Mouse (Mus musculus): ENCODE measurements around the gene Epgn.

Epgn gene

DNA sequence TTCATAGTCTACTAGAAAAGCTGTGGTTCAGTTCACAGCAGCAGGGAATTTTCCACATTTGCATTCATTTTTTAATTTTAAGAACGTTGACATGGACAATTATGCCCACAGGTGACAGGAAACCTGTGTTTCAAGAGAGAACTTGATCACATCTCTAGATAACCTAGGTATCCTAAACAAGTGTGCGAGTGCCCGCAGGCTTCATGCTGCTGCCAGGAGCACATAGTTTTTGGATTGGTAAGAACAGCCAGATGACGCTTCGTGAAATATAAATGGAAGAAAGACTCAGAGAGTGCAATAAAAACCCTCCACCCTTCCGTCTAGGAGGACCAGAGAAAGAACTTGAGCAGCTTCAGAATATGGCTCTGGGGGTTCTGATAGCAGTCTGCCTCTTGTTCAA lies at the start of gene Epgn:
Gene Epgn (plus strand): TSS at position 301 of the 400 bp plus-strand sequence.
- no peak for DNase-seq

DNA sequence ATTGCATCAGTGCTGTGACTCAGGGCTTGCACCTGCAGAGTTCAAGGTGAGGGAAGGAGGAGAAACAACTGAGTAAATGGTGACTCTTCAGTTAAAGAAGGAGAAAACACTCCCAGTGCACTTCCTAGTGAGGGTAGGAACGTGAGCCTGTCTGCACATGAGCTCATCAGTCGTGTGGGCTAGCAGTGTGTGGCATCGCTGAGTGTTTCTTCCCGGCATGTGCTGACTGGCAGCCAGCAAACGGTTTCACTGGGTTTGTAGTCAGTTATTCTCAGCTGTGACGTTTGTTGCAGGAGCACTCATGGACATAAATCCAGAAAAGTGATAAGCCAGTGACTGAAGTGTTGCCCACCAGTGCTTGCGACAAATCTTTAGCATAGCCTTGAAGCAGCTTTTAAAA lies 47.0 kb upstream of the Epgn start:
- peak in 1 of 2 experiments; percentile 2 for DNase-seq

DNA sequence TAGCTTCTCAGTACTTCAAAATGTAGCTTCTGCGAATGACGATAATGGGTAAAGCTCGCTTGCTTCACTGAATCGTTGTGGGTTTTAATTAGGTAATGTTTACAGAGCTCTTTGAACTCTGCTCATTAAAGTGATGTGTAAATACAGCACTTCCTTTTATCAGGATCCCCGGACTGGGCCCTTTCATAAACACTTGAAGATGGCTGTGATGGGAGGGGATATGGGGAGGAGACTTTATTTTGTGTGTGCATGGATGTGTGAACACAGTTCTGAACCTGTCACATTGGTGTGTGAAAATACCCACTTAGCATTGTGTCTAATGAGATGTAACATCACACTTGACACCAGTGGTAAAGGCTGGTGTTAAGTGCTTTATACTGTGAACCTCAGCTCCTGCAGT lies 39.7 kb upstream of the Epgn start:
- DNase-seq = no peak

DNA sequence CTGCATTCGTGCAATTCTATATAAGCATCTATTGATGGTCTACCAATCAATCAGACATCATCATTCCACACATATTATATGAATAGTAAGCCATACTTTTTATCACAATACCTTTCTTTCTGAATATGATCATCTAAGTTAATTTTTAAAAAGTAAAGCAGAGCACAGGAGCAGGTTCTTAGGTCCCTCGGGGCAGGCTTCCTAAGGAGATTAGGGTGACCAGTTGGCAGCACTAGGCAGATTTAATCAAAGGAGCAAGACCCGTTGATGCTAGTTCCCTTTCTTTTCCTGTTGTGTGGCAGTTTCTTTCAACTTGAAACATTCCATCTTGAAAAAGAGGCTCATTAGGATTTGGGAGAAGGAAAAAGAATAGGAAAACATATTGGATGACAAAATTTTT lies 39.1 kb upstream of the Epgn start:
- DNase-seq = no peak

DNA sequence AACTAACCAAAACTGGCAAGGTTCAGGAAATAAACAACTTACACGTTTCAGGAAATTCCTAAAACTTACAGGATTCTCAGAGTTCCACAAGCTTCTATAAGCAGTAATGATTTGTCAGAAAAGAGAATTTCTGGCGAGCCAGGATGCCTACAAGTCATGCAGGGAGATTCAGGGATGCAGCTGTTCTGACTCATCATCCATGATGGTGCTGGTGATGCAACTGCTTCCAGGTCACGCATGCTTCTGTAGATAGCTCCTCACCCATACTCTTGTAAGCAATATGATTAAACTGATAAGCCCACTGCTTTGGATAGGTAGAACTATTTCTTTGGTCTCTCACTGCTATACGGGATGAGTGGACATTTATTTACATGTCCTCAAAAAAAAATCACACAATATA lies 38.7 kb upstream of the Epgn start:
- no peak for DNase-seq

DNA sequence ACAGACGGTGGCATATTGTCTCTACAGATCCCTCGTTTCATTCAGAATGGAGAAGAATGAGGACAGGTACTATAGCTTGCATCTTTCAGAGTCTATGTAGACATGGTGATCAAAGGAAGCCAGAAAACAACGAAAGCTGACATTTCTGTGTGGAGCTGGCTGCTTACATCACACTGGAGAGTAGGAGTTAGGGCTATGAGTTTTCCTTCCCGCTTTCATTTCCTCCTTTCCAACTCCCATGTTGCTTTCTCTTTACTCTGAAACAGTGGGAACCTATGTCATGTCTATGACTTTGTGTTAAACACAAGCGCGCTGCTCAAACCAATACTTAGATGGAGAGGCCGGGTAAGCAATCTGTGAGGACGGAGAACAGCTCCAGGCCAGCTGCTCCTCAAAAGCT lies 27.3 kb upstream of the Epgn start:
- no peak for DNase-seq

DNA sequence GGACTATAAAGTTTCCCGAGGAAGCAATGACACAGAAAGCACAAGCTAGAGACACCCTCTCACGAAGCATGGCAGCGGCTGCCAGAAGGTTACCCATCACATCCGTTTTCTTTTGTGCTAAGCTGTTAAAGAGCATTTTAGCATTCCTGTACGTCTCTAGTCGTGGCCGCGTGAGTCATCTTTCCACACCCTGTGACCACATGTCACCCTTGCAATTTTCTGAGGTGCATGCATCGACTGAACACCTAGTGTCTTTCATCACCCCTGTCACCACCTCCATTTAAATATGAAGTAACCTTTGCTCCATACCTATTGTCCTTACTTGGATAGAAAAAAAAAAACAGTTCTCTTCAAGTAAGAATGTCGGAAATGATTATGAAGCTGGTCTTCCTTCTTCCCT lies 12.0 kb upstream of the Epgn start:
- no peak for DNase-seq

DNA sequence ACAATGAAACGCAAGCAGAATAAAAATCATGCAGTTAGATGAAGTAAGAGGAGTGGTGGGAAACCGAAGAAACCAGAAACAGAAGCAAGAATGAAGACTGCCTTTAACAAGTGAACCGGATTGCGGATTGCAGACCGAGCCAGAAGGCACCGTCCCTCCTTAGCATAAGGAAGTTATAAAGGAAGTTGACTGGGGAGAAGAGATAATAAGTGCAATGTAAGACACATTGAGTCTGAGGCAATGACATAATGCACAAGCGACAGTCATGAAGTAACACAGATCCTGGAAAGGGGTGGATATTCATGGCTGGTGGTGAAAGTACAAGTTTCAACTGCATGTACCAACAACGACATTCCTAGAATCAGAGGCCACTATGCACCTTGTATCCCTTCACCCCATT lies 4.2 kb upstream of the Epgn start:
- DNase-seq = no peak

DNA sequence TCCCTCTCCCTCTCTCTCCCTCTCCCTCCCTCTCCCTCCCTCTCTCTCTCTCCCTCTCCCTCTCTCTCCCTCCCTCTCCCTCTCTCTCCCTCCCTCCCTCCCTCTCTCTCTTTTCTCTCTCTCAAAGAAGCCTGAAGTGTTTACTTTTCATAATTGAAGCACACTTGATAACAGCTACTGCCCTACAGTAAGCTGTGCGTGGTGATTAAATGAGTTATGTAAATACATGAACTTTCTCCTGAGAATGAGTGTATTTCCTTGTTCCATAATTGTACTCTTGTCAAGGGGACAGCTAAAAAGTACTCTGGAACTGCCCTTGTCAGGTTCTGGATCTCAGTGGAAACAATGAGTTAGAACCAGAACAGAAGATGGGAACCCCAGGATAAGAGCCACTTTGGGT lies 576 bp downstream of the Epgn start:
- no peak for DNase-seq

DNA sequence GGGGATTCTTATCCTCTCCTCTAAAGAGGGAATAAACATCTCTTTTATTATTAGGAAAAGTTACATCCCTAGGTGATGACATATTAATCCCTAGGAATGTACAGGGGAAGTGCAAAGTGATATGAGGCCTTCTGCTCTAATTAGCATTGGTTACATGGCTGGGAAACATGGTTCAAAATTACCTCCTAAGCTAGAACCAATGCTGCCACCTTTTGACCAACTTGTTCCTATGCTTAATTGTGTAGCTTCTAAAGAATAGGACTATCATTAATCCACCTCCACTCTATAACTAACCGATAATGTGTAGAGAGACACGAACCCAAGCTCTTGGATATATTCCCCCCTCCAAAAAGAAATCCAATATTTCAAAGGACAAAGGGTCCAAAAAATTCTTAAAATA lies 3.4 kb downstream of the Epgn start:
- DNase-seq = no peak

DNA sequence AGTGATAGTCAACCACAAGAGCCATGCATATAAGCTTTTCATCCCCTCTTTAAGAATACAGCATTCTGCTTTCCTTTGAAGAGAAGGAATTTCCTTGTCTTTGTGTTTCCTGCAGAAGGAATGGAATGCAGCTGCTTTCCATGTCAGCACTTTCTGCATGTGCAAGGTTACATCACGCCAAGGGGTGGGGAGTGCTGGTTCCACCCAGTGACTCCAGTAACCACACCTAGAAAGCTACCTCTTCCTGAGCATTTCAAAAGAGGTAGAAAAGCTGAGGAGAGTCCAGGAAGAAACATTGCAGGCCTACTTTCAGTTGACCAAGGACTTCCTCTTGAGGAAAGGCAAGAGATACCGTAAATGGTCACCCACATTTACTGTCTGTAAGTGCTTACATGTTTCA lies 8.1 kb downstream of the Epgn start:
- no peak for DNase-seq

DNA sequence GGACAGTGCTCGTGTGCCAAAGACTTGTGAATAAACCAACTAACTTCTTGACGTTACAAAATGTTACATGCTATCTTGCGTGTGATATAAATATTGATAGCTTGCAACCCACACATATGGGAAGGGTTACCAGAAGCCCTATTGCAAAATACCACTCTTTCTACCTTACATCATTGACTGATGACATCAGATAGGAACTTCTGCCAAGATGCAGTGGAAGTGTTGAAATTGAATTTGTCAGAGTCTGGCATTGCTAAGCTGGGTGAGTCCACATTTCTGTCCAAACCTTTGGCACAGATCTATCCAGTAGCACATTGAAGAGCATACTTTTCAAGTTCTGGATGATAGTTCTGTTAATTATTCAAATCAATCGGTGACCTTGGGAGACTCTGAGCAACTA lies 9.4 kb downstream of the Epgn start:
- no peak for DNase-seq

DNA sequence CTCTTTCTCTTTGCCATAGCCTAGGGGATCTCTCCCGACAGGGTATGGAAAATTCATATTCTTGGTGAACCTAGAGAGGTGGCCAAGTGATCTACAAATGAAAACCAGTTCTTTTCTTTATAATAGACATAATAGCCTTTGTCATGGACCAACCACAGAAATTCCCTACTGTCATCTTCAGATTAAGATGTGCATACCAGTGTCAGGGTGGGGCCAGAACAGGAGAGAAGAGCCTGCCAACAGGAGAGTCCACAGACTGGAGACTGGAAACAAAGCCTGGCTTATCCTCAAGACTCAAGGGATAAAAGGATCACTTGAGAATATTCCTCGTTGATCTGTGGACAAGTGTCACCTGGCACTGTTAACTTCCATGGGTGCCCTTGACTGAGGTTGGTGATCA lies 10.5 kb downstream of the Epgn start:
- no peak for DNase-seq

DNA sequence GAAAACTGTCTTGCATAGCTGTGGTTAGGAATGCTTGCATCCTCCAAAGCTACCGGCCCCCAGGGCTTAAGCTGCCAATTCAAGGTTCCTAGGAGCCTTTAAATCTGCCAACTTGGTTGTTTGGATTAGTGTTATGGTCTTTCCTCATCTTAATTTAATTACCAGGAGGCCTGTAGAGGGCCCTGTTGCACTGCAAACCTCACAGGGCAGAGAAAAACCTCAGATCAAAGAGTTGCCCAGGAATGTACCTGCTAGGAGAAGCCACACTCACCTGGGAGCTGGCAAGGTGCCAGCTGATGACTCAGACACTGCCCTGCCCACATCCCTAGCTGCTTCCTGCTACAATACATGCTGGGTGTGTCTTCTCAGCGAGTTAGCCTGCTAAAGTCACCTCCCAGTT lies 11.3 kb downstream of the Epgn start:
- peak; percentile 65 to 66 for DNase-seq

DNA sequence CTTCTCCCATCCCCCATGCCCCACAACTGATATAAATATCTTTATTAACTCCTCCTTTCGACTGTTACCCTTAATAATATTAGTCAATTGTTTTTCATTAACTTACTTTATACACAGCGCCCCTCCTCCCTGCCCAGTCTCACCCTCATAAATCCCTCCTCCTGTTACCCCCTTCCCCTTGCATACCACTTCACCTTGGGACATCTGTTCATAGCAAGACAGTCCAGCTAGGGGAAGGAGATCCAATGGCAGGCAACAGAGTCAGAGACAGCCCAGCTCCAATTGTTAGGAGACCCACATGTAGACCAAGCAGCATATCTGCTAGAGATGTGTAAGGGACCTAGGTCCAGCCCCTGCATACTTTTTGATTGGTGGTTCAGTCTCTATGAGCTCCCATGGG lies 11.7 kb downstream of the Epgn start:
- no peak for DNase-seq

DNA sequence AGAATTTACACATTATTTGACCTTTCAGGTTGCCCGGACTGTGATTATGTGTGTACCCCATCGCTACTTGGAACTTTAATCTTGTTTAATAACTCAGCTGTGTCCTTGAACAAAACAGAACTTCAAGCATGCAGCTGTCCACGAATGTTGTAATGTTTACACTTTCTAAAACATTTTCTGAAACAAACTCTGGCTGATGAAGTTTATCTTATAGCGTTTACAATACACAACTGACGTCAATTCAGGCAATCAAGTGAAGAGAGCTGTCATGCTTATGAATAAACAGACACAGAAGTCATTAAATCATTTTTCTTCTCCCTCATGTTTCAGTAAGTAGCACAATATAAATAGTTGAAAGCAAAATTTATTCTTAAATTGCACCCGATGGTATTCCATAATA lies 20.7 kb downstream of the Epgn start:
- DNase-seq = no peak

DNA sequence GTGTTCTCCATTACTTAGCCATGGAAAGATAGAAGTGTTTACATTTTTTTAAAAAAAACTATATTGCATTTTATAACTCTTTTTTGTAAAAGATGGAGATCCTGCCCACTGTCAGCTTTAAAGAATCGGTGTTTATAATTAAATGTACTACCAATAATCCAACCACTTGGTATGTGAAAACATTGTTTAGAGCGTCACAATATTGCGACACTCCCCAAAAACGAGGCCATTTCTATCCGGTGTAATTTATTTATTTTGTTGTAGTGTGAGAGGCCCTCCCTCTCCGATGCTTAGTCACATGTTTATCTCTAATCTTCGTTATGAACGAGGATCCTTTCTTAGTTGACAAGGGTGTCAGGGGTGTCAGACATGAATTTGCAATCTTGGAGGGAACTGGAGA lies 21.1 kb downstream of the Epgn start:
- no peak for DNase-seq

DNA sequence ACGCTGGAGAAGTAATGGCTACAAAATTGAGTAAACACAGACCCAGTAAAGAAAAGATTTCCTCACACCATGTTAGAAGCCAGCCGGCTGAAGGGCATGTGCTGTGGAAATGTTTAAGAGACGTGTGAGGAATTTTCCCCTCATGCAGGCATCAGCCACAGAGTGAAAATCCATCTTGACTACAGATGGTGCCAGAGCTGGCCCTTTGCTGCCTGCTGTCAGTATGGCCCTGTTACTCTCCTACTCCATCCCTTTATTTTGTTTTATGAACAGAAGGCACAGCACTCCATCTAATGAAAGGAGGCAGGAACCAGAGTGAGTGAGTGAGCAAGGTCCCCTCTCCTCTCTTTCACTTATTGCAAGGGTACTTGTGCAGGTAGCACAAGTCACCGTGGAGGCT lies 45.1 kb downstream of the Epgn start:
- DNase-seq = no peak

DNA sequence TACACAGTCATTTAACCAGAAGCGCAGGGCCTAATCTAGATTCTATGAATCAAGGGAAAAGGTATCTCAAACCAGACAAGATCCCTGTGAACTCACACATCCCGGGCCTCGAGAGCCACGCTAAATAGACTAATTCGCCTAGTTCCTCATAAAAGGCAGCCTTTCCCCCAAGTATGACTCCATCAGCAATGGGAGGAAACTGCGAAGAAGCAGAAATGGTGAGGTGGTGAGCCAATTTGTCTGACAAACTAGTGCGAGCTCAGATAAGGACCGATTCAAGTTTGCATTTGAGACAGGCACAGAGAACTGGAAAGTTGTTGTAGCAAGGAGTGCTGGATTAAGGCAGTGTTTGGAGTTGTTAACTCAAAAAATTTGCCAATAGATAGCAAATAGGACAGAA lies 46.4 kb downstream of the Epgn start:
- no peak for DNase-seq

DNA sequence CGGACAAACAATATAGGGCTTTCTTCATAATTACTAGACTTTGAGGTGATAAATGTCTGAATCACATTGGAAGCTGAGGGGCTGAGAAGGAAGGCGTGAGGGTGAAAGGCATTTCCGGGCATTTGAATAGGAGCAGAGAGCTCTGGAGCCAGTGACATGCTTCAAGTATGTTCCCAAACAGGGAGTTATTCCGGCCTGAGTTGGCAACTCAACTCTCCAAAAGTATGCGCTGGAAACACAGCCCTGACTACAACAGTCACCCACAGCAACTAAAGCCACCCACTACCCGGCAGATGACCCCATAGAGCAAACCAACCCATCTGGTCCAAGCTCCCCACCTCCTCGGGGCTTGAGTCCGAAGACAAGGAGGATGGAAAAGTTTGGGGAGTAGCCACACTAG lies 46.8 kb downstream of the Epgn start:
- DNase-seq = no peak

DNA sequence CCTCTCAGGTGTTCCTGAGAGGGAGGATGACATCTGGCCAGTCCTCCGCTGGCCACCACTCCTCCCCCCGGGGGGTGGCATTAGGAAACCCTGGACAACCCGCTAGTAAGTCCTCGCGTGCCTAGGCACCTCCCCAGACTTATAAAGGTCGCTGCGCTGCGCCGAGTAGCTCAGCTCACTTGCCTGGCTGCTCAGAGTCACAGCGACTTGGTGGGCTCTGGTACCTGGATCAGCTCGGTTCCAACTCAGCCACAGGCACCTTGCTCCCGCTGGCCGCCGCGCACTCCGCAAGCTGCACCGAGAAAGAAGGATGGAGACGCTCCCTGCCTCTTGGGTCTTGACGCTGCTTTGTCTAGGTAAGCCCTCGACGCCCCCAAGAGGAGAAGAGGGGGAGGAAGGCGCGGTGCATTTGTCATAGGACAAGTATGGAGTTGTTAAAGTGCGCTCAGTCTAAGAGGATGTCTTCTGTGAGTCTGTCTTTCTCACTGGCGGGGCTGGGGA lies 47.2 kb downstream of the Epgn start, which contains the start of gene Ereg:
Gene Ereg (plus strand): TSS at position 173 of the 501 bp plus-strand sequence.
- peak; percentile 7 to 8 for DNase-seq

DNA sequence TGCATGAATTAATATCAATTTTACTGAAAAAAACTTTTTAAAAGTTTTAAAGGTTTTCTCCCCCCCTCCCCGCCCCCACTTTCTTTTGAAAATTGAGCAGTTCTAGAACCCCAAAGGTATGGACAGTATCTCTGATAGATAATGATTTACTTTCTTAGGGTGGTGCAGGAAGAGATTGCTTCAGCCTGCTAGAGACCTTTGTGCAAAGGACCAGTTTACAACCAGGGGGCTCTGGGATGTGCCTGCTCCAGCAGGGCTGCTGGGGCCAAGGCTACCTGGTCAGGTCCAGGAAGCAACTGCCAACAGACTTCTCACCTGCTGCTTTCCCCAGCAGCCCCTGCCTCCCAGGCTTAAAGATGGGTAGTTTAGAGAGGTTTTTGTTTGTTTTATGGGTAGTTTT lies 47.8 kb downstream of the Epgn start:
- no peak for DNase-seq

DNA sequence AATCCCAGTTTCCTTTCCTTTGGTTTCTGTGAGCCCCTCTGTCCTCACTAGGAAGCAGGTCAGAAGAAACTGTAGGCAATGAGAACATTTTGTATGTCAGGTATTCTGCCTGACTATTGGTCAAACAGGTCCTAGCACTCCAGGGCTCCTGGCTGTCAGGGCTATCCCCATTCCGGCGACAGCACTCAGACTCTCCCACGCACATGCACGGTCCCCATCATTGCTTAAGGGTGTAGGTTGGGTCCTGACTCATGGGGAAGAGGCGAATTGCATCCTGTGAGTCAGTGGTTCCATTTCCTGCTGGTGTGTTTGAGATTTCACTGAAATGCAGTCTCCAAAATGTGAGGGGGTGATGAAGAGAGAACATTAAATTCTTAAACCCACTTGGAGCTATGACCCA lies 55.8 kb downstream of the Epgn start:
- DNase-seq = no peak
